Mouse (Mus musculus) macrophage (primary cell): ENCODE measurements around the gene Kif21a. TPM values are rescaled to one million over a fixed set of nuclear protein-coding genes. Genes with fewer than 3 reads are reported as not detected.

Experiments
- H3K27ac ChIP-seq: fragments of 350-480 bp; formaldehyde crosslinking; 2 replicates; pipeline ENCODE4 v1.9.0; 2021
- H3K36me3 ChIP-seq: fragments of 350-480 bp; formaldehyde crosslinking; 2 replicates; pipeline ENCODE4 v1.9.0; 2021; ENCODE audit errors: inconsistent target
- H3K4me3 ChIP-seq: fragments of 350-480 bp; formaldehyde crosslinking; 2 replicates; pipeline ENCODE4 v1.9.0; 2021; ENCODE audit errors: inconsistent target
- H3K79me2 ChIP-seq: fragments of 350-480 bp; formaldehyde crosslinking; 2 replicates; pipeline ENCODE4 v1.9.0; 2021; ENCODE audit errors: inconsistent target
- WGBS: methylation state at CpG from one replicate; pipeline ENCODE4 v1.1.7; 2026; ENCODE audit warnings: inconsistent platforms; ENCODE audit not compliant: missing documents; 5-methylcytosine and 5-hydroxymethylcytosine counted together
- polyA plus RNA-seq: library from polyadenylated mRNA; stranded (reverse); fragments of 250-400 nt; gene quantifications from 3 replicates; pipeline ENCODE4 v1.2.4, GENCODE M21; 2018; ENCODE audit warnings: inconsistent platforms
- total RNA-seq, 78 experiments: library from RNA; depleted of rRNA; stranded (reverse); fragments of 250-400 nt; gene quantifications; 1 replicate in 9 of 78; 2 replicates in 24 of 78; 3 replicates in 43 of 78; 4 replicates in 2 of 78; pipeline ENCODE4 v1.2.4; 2018; ENCODE audit warnings: inconsistent platforms in 56 of 78

Gene Kif21a
- total RNA-seq (2018; cell fraction: chromatin; rRNA removed) = under 1 TPM in 5 of 26 experiments, not detected in 21; 0.08 to 0.74 (median 0.16) TPM
- under 1 TPM in 14 of 26 experiments, not detected in 12; under 0.01 to 0.22 (median 0.07) TPM for total RNA-seq (2018; cell fraction: cytosol; rRNA removed)
- under 1 TPM in 5 of 26 experiments, not detected in 21; 0.11 to 0.39 (median 0.14) TPM for total RNA-seq (2018; cell fraction: nucleus; rRNA removed)
- not detected in 3 replicates for polyA plus RNA-seq

GRCm38 (mm10) chr15:91049496-91050441, at the start of gene Kif21a:
TSS of gene Kif21a (minus strand) at chr15:91049948.
- Histone ChIP-seq H3K4me3 (no peak within 1 kb of the TSS), H3K79me2 (no peaks in the 10 kb centered on the region), H3K27ac (no peak within 1 kb of the TSS), H3K36me3 (no peaks in the 10 kb centered on the region)
- WGBS = 5% methylated on average over 81 of the region's 89 CpGs

- Histone ChIP-seq H3K27ac (no peak overlapping the region), H3K4me3 (no peak overlapping the region)
- WGBS = 90% methylated on average over 5 of the region's 6 CpGs
Observed at GRCm38 (mm10) chr15:91096606-91097005, 46.9 kb upstream of the Kif21a start.

GRCm38 (mm10) chr15:91089427-91089826, 39.7 kb upstream of the Kif21a start:
- WGBS = 91% methylated on average over 5 of the region's 7 CpGs
- Histone ChIP-seq H3K4me3 (no peak overlapping the region), H3K27ac (no peak overlapping the region), H3K36me3 (no peaks in the 10 kb centered on the region), H3K79me2 (no peaks in the 10 kb centered on the region)

More at GRCm38 (mm10) chr15:91096606-91097005, 46.9 kb upstream of the Kif21a start:
- H3K36me3 ChIP-seq = no peaks in the 10 kb centered on the region
- no peaks in the 10 kb centered on the region for H3K79me2 ChIP-seq

GRCm38 (mm10) chr15:91088071-91088470, 38.3 kb upstream of the Kif21a start:
- no peaks in the 10 kb centered on the region for H3K36me3 ChIP-seq
- no peaks in the 10 kb centered on the region for H3K79me2 ChIP-seq
- 93% methylated on average over 11 of the region's 12 CpGs for WGBS
- H3K27ac ChIP-seq = no peak overlapping the region
- H3K4me3 ChIP-seq = no peak overlapping the region

GRCm38 (mm10) chr15:91077457-91078410, 28.0 kb upstream of the Kif21a start:
- no peak overlapping the region for H3K27ac ChIP-seq
- WGBS = 69% methylated on average over 14 of the region's 15 CpGs

GRCm38 (mm10) chr15:91072440-91072839, 22.7 kb upstream of the Kif21a start:
- WGBS = 90% methylated on average over 1 of the region's 1 CpGs
- H3K36me3 ChIP-seq = no peaks in the 10 kb centered on the region

More at GRCm38 (mm10) chr15:91077457-91078410, 28.0 kb upstream of the Kif21a start:
- no peak overlapping the region for H3K4me3 ChIP-seq
- no peaks in the 10 kb centered on the region for H3K79me2 ChIP-seq
- H3K36me3 ChIP-seq = no peaks in the 10 kb centered on the region

GRCm38 (mm10) chr15:91064310-91064826, 14.6 kb upstream of the Kif21a start:
- Histone ChIP-seq H3K79me2 (no peaks in the 10 kb centered on the region), H3K36me3 (no peaks in the 10 kb centered on the region), H3K27ac (no peak overlapping the region), H3K4me3 (no peak overlapping the region)
- WGBS = 74% methylated on average over 12 of the region's 12 CpGs

More at GRCm38 (mm10) chr15:91072440-91072839, 22.7 kb upstream of the Kif21a start:
- Histone ChIP-seq H3K27ac (no peak overlapping the region), H3K4me3 (no peak overlapping the region), H3K79me2 (no peaks in the 10 kb centered on the region)

- H3K27ac ChIP-seq = no peak overlapping the region
- 81% methylated on average over 7 of the region's 7 CpGs for WGBS
Observed at GRCm38 (mm10) chr15:91063845-91064244, 14.1 kb upstream of the Kif21a start.

GRCm38 (mm10) chr15:91056866-91057342, 7.2 kb upstream of the Kif21a start:
- Histone ChIP-seq H3K36me3 (no peaks in the 10 kb centered on the region), H3K4me3 (no peak overlapping the region), H3K27ac (no peak overlapping the region), H3K79me2 (no peaks in the 10 kb centered on the region)
- WGBS = 94% methylated on average over 3 of the region's 3 CpGs

More at GRCm38 (mm10) chr15:91063845-91064244, 14.1 kb upstream of the Kif21a start:
- Histone ChIP-seq H3K4me3 (no peak overlapping the region), H3K79me2 (no peaks in the 10 kb centered on the region), H3K36me3 (no peaks in the 10 kb centered on the region)

GRCm38 (mm10) chr15:91056176-91056865, 6.6 kb upstream of the Kif21a start:
- no peak overlapping the region for H3K27ac ChIP-seq
- H3K4me3 ChIP-seq = no peak overlapping the region
- no peaks in the 10 kb centered on the region for H3K36me3 ChIP-seq
- 70% methylated on average over 5 of the region's 5 CpGs for WGBS
- no peaks in the 10 kb centered on the region for H3K79me2 ChIP-seq

GRCm38 (mm10) chr15:91048951-91049495, 725 bp downstream of the Kif21a start:
- Histone ChIP-seq H3K36me3 (no peaks in the 10 kb centered on the region), H3K4me3 (no peak overlapping the region), H3K79me2 (no peaks in the 10 kb centered on the region), H3K27ac (no peak overlapping the region)
- WGBS = 3% methylated on average over 34 of the region's 47 CpGs

GRCm38 (mm10) chr15:91047627-91048026, 2.1 kb downstream of the Kif21a start:
- no peaks in the 10 kb centered on the region for H3K79me2 ChIP-seq

GRCm38 (mm10) chr15:91046506-91046905, 3.2 kb downstream of the Kif21a start:
- no peaks in the 10 kb centered on the region for H3K36me3 ChIP-seq
- H3K27ac ChIP-seq = no peak overlapping the region
- WGBS = 84% methylated on average over 8 of the region's 8 CpGs
- no peak overlapping the region for H3K4me3 ChIP-seq
- H3K79me2 ChIP-seq = no peaks in the 10 kb centered on the region

More at GRCm38 (mm10) chr15:91047627-91048026, 2.1 kb downstream of the Kif21a start:
- 98% methylated on average over 11 of the region's 11 CpGs for WGBS
- no peak overlapping the region for H3K4me3 ChIP-seq
- H3K27ac ChIP-seq = no peak overlapping the region
- no peaks in the 10 kb centered on the region for H3K36me3 ChIP-seq
